Mouse (Mus musculus) stomach, postnatal 0 days (tissue): ENCODE measurements around the gene Ascc2. TPM values are rescaled to one million over a fixed set of nuclear protein-coding genes. Genes with fewer than 3 reads are reported as not detected.

Experiments
- ATAC-seq: fragments of 200-750 bp; cut with Nextera tagmentation; 2 replicates; pipeline ENCODE4 v1.8.0; 2017; ENCODE audit not compliant: low FRiP score, low TSS enrichment
- DNase-seq: peaks from one replicate; pipeline ENCODE4 v3.0.0-alpha.2; 2016; ENCODE audit warnings: low spot score
- H3K27ac ChIP-seq: fragments of 300-500 bp; sonication (generic); replicated peaks from 2 replicates; pipeline ENCODE4 v1.5.1; 2014; ENCODE audit warnings: mild to moderate bottlenecking, control low read depth
- H3K27me3 ChIP-seq: fragments of 300-500 bp; sonication (generic); 2 replicates; pipeline ENCODE4 v1.6.1; 2014; ENCODE audit warnings: low read length; ENCODE audit not compliant: control insufficient read depth, insufficient read depth
- H3K36me3 ChIP-seq: fragments of 300-500 bp; sonication (generic); 2 replicates; pipeline ENCODE4 v1.6.1; 2014; ENCODE audit warnings: low read length, mixed read lengths; ENCODE audit not compliant: control insufficient read depth, insufficient read depth
- H3K4me1 ChIP-seq: fragments of 300-500 bp; sonication (generic); replicated peaks from 2 replicates; pipeline ENCODE4 v1.6.1; 2014; ENCODE audit warnings: antibody characterized with exemption; ENCODE audit not compliant: control insufficient read depth, insufficient read depth
- H3K4me2 ChIP-seq: fragments of 300-500 bp; sonication (generic); replicated peaks from 2 replicates; pipeline ENCODE4 v1.6.1; 2014; ENCODE audit warnings: low read depth, mild to moderate bottlenecking, control low read depth, moderate library complexity
- H3K4me3 ChIP-seq: fragments of 300-500 bp; sonication (generic); 2 replicates; pipeline ENCODE4 v1.5.1; 2014; ENCODE audit warnings: low read depth, low read length, control low read depth
- H3K9ac ChIP-seq: fragments of 300-500 bp; sonication (generic); 2 replicates; pipeline ENCODE4 v1.6.1; 2014; ENCODE audit warnings: mild to moderate bottlenecking, low read length, control low read depth, mixed read lengths
- H3K9me3 ChIP-seq: fragments of 300-500 bp; sonication (generic); 2 replicates; pipeline ENCODE4 v1.6.1; 2016; ENCODE audit warnings: low read length; ENCODE audit not compliant: control insufficient read depth
- CTCF ChIP-seq: IDR thresholded peaks from 2 replicates; pipeline ENCODE4 v1.5.1; 2016; ENCODE audit warnings: antibody characterized with exemption, low read depth, mild to moderate bottlenecking, moderate library complexity
- EP300 ChIP-seq: optimal IDR thresholded peaks from 2 replicates; pipeline ENCODE3; 2016; ENCODE audit warnings: antibody characterized with exemption
- WGBS: fragments of 180-500 bp; shearing (Covaris S2); extraction: QIAGEN DNeasy Blood & Tissue Kit; methylation state at CpG from one replicate; pipeline ENCODE4 v1.1.7; 2014; 5-methylcytosine and 5-hydroxymethylcytosine counted together
- polyA plus RNA-seq: library from polyadenylated mRNA; unstranded; fragments of >200 nt; fragmentation: Nextera tagmentation; extraction: Ambion mirVana; gene quantifications from 2 replicates; pipeline ENCODE4 v1.2.1, GENCODE M21; 2015

The Ascc2 gene
- polyA plus RNA-seq, 1 experiment from 2014 or later: 20.2 TPM

DNA sequence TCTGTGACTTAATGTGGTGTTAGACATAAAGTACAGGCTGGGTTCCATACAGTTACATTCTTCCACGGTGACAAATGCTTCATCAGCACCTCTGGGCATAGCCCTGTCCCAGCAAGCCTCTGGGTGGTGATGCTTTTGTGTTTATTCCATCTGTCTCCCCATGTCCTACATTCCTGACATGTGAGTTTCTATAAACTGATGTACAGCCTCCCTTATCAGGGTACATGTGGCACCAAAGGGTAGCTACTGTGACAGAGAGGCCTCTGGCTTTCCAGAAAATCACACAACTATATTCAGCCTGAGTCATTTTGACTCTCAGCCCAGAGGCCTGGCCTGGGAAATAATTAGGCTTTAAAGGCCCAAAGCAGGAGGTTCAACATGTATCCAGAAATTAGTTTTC, 31.0 kb upstream of the Ascc2 start:
- Histone ChIP-seq H3K36me3 (no peaks in the 10 kb centered on the region), H3K9ac (no peak overlapping the region), H3K9me3 (no peaks in the 10 kb centered on the region), H3K27me3 (no peaks in the 10 kb centered on the region), H3K4me2 (no peak overlapping the region), H3K4me3 (no peak overlapping the region), H3K27ac (no peak overlapping the region; the same call in 1 of the 2 replicates), H3K4me1 (peaks cover 7% of the 10 kb centered on the region; the same call in 1 of the 2 replicates)
- WGBS: 63% methylated on average over 1 of the region's 1 CpGs
- TF ChIP-seq EP300 (peak; percentile 44), CTCF (no peak)
- peak; percentile 66; the same call in 1 of the 2 replicates for ATAC-seq
- DNase-seq: no peak

DNA sequence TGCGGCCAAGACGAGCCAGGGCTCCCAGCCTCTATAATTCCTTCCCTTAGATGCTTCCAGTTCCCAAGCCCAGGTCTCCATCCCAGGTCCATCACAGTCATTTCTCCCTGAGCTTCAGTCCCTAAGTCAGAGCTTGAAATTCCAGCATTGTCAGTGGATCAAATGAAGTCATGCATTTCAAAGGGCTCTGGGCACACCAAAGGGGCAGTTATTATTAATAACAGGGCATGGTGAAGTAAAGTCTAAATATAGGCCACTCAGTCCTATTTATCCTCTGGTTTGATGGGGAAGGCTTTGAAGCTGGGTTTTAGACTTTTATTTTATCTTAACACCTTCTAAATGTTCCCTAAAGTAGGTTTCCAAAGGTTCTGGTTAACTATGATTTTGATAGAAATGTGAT, 25.6 kb upstream of the Ascc2 start:
- H3K4me2 ChIP-seq: no peak overlapping the region
- no peak overlapping the region for H3K4me3 ChIP-seq
- DNase-seq (no peak), ATAC-seq (no peak)
- H3K36me3 ChIP-seq: no peaks in the 10 kb centered on the region
- no peaks in the 10 kb centered on the region for H3K27me3 ChIP-seq
- H3K9me3 ChIP-seq: no peaks in the 10 kb centered on the region
- 0 out of 2 replicates have a peak overlapping the region, but pooled peaks have one; percentile 2 for H3K27ac ChIP-seq
- no peak overlapping the region for H3K9ac ChIP-seq
- TF ChIP-seq EP300: no peak
- TF ChIP-seq CTCF: no peak
- 55% methylated on average over 2 of the region's 2 CpGs for WGBS
- no peaks in the 10 kb centered on the region for H3K4me1 ChIP-seq

DNA sequence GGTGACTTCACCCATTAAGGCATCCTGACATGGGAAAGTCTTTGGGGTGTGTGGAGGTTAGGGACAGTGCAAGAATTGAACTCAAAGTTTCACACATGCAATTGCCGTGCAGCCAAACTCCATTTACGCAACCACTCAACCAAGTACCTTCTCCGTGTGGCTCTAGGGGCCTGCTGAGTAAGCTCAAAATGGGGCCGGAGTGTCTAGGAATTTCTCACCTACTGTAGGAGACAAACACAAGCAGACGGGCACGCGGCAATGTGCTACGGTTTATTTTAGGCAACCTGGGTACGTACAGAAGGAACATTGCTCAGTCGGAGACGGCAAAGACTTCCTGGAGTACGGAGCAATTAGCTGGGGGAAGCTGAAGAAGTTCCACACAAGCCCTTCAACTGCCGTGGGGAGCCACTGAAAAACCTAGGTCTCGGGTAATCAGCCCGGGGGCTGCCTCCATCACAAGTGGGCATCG, 17.5 kb upstream of the Ascc2 start, which contains the start of gene Gm11032:
Gene Gm11032 (plus strand): TSS at position 51 of the 469 bp plus-strand sequence.
- no peak within 1 kb of the TSS for H3K27ac ChIP-seq

DNA sequence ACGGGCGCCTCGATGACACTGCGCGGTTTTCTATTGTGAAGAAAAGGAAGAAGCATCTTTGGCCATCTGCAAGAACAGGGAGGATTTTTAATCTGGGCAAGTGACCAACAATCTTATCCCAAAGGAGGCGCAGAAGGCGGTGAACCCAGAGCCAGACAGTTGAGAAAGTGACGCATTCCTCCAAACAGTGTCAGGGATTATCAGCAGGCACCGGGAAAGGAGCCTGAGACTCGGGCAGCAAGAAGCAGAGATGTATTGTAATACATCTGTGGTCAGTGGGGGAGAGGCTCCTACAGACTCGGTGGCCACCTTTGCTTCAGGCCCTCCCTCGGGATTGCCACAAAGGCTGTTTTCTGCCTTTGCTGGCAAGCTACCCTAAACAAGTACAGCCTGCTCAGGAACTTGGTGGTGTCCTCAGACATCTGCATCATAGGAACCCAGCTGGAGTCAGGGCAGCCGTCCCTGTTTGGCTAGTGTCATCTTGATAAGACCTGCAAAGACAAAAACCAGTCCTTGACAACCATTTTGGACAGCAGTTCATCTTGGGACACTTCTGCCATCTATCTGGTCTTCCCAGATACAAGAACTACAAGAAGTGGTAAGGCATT, 16.9 kb upstream of the Ascc2 start:
- ATAC-seq: no peak
- no peaks in the 10 kb centered on the region for H3K4me1 ChIP-seq
- no peaks in the 10 kb centered on the region for H3K9me3 ChIP-seq
- 50% methylated on average over 13 of the region's 13 CpGs for WGBS
- no peak overlapping the region for H3K9ac ChIP-seq
- H3K27ac ChIP-seq: no peak overlapping the region
- no peaks in the 10 kb centered on the region for H3K27me3 ChIP-seq
- H3K4me3 ChIP-seq: no peak overlapping the region
- no peak for DNase-seq
- TF ChIP-seq CTCF (no peak), EP300 (no peak)
- H3K4me2 ChIP-seq: no peak overlapping the region
- H3K36me3 ChIP-seq: no peaks in the 10 kb centered on the region

More for the DNA sequence above, 17.5 kb upstream of the Ascc2 start, which contains the start of gene Gm11032:
- Histone ChIP-seq H3K4me2 (no peak within 1 kb of the TSS), H3K4me1 (no peaks in the 10 kb centered on the region), H3K36me3 (no peaks in the 10 kb centered on the region), H3K9ac (no peak within 1 kb of the TSS), H3K9me3 (no peaks in the 10 kb centered on the region), H3K4me3 (no peak within 1 kb of the TSS), H3K27me3 (no peaks in the 10 kb centered on the region)
- 72% methylated on average over 16 of the region's 16 CpGs for WGBS
- ATAC-seq: no peak
- TF ChIP-seq EP300 (no peak), CTCF (no peak)
- no peak for DNase-seq

DNA sequence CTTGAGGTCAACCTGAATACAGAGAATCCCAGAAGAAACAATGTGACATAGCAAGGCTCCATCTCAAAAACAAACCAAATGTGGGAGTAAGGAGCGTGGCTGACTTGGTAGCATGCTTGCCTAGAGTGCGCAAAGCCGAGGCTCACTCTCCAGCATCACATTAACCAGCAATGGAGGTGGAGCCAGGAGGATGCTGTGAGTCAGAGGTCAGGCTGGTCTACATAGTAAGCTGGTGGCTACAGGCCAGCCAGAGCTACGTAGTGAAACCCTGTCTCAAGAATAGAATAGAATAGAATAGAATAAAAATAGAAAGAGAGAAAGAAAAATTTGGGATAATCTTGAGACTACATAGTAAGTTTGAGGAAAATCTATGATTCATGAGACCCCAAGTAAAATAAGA, 15.7 kb upstream of the Ascc2 start:
- no peak for DNase-seq
- 58% methylated on average over 4 of the region's 4 CpGs for WGBS
- H3K9me3 ChIP-seq: no peaks in the 10 kb centered on the region
- no peak overlapping the region for H3K4me3 ChIP-seq
- no peak for ATAC-seq
- no peak overlapping the region for H3K4me2 ChIP-seq
- TF ChIP-seq CTCF (no peak), EP300 (no peak)
- no peaks in the 10 kb centered on the region for H3K36me3 ChIP-seq
- no peak overlapping the region for H3K9ac ChIP-seq
- H3K27ac ChIP-seq: no peak overlapping the region
- H3K27me3 ChIP-seq: no peaks in the 10 kb centered on the region
- no peaks in the 10 kb centered on the region for H3K4me1 ChIP-seq

DNA sequence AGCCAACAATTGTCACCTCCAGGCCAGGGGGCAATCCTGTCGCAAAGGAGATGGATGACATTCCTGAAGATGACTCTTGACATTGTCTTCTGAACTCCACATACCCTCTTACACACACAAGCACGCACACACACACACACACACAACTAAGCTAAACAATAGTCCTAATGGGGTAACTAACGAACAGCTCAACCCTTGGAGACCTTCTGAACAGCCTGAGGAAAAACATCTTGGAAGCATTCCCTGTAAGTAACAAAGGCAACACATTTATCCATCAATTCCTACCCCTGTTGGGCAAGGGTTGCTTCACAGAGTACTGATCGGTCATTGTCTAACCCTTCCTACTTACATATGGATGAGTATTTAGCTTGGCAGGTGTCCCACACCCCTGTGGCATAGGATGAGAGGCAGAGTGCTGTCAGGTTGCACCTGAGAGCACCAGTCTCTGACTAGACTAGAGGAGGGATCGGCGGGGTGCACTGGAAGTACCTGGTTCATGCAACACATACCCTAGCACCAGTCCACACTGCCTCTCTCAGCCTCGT, 15.0 kb upstream of the Ascc2 start:
- no peaks in the 10 kb centered on the region for H3K27me3 ChIP-seq
- TF ChIP-seq EP300: no peak
- no peak for TF ChIP-seq CTCF

More for the DNA sequence above, 15.0 kb upstream of the Ascc2 start:
- no peak for ATAC-seq
- no peak overlapping the region for H3K4me3 ChIP-seq
- no peak overlapping the region for H3K9ac ChIP-seq
- H3K9me3 ChIP-seq: no peaks in the 10 kb centered on the region
- peak overlapping the region; percentile 31; the same call in 1 of the 2 replicates for H3K27ac ChIP-seq
- H3K4me1 ChIP-seq: no peaks in the 10 kb centered on the region
- H3K36me3 ChIP-seq: no peaks in the 10 kb centered on the region
- no peak overlapping the region for H3K4me2 ChIP-seq
- DNase-seq: no peak
- 53% methylated on average over 7 of the region's 7 CpGs for WGBS
